Mouse (Mus musculus): ENCODE results near the gene 2310034C09Rik. TPM values are rescaled to one million over a fixed set of nuclear protein-coding genes. Genes with fewer than 3 reads are reported as not detected.

Gene 2310034C09Rik
- polyA plus RNA-seq, 1 experiment from 2014 or later: not detected

Other genes with a start within 250 kb of the 2310034C09Rik start
- gene Cldn8, start 195.7 kb upstream of the 2310034C09Rik start, polyA plus RNA-seq (2016; fragmentation: Nextera tagmentation; extraction: Ambion mirVana): 0.57 and 2.1 TPM in 2 replicates
- gene Krtap24-1, start 146.6 kb upstream of the 2310034C09Rik start, polyA plus RNA-seq (2016; fragmentation: Nextera tagmentation; extraction: Ambion mirVana): not detected in 2 replicates
- not detected in 2 replicates for gene 2310079G19Rik, start 131.2 kb upstream of the 2310034C09Rik start, polyA plus RNA-seq (2016; fragmentation: Nextera tagmentation; extraction: Ambion mirVana)
- not detected in 2 replicates for gene Krtap26-1, start 111.1 kb upstream of the 2310034C09Rik start, polyA plus RNA-seq (2016; fragmentation: Nextera tagmentation; extraction: Ambion mirVana)
- gene Krtap27-1, start 87.2 kb upstream of the 2310034C09Rik start, polyA plus RNA-seq (2016; fragmentation: Nextera tagmentation; extraction: Ambion mirVana): not detected in 2 replicates
- gene 2310061N02Rik, start 50.9 kb upstream of the 2310034C09Rik start, polyA plus RNA-seq (2016; fragmentation: Nextera tagmentation; extraction: Ambion mirVana): not detected in 2 replicates
- not detected in 2 replicates for gene Krtap13-1, start 30.0 kb upstream of the 2310034C09Rik start, polyA plus RNA-seq (2016; fragmentation: Nextera tagmentation; extraction: Ambion mirVana)
- not detected in 2 replicates for gene Krtap13, start 7.2 kb upstream of the 2310034C09Rik start, polyA plus RNA-seq (2016; fragmentation: Nextera tagmentation; extraction: Ambion mirVana)
- not detected in 2 replicates for gene 2310057N15Rik, start 15.4 kb downstream of the 2310034C09Rik start, polyA plus RNA-seq (2016; fragmentation: Nextera tagmentation; extraction: Ambion mirVana)
- gene Gm5965, start 19.0 kb downstream of the 2310034C09Rik start, polyA plus RNA-seq (2016; fragmentation: Nextera tagmentation; extraction: Ambion mirVana): not detected in 2 replicates
- gene Gm20741, start 53.4 kb downstream of the 2310034C09Rik start, polyA plus RNA-seq (2016; fragmentation: Nextera tagmentation; extraction: Ambion mirVana): not detected in 2 replicates
- gene Krtap15, start 61.4 kb downstream of the 2310034C09Rik start, polyA plus RNA-seq (2016; fragmentation: Nextera tagmentation; extraction: Ambion mirVana): not detected in 2 replicates
- gene Krtap14, start 67.3 kb downstream of the 2310034C09Rik start, polyA plus RNA-seq (2016; fragmentation: Nextera tagmentation; extraction: Ambion mirVana): not detected in 2 replicates
- not detected in 2 replicates for gene Krtap19-1, start 110.6 kb downstream of the 2310034C09Rik start, polyA plus RNA-seq (2016; fragmentation: Nextera tagmentation; extraction: Ambion mirVana)
- not detected in 2 replicates for gene Krtap19-2, start 115.4 kb downstream of the 2310034C09Rik start, polyA plus RNA-seq (2016; fragmentation: Nextera tagmentation; extraction: Ambion mirVana)
- not detected in 2 replicates for gene Krtap19-3, start 119.2 kb downstream of the 2310034C09Rik start, polyA plus RNA-seq (2016; fragmentation: Nextera tagmentation; extraction: Ambion mirVana)
- not detected in 2 replicates for gene Krtap19-4, start 126.2 kb downstream of the 2310034C09Rik start, polyA plus RNA-seq (2016; fragmentation: Nextera tagmentation; extraction: Ambion mirVana)
- gene Krtap19-5, start 137.6 kb downstream of the 2310034C09Rik start, polyA plus RNA-seq (2016; fragmentation: Nextera tagmentation; extraction: Ambion mirVana): not detected in 2 replicates
- not detected in 2 replicates for gene Krtap19-9b, start 173.4 kb downstream of the 2310034C09Rik start, polyA plus RNA-seq (2016; fragmentation: Nextera tagmentation; extraction: Ambion mirVana)
- not detected in 2 replicates for gene Krtap16-3, start 204.0 kb downstream of the 2310034C09Rik start, polyA plus RNA-seq (2016; fragmentation: Nextera tagmentation; extraction: Ambion mirVana)

All from heart, embryonic 10.5 days (tissue).